Mouse (Mus musculus): ENCODE measurements around the gene Anks1b.

Anks1b gene

DNA sequence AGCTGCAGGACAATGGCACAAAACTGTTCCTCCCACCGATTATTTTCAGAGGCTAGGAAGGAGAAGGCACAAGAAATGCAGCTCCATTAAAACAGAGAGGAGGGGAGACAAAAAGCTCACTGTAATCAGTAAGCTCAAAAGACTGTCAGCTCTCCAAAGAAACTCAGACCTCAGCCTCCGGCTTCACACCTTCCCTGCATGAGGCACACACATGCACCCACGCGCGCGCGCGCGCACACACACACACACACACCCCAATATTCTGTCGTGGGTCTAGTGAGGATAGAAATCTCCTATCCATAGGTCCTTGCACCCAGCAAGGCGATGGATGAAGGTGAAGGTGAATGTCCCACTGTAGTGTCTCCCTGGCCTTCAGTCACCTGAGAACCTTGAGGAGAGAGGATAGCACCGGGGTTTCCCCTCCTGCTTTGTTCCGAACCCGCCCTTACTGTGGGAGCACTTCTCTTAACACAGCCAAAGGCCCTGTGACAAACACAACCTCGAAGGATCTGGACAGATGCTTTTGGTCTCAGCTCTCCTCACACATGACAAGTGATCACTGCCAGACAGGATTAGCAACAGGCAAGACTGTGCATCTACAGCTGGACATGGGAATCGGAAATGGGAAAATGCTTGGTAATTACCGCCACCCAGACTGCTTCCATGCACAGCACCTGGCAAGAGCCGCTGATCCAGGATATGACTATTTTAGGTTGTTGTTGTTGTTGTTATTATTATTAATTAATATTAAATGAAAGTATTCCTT, 1074.5 kb downstream of the Anks1b start:
- no peak for DNase-seq (ENCODE audit: low read depth, low spot score)

DNA sequence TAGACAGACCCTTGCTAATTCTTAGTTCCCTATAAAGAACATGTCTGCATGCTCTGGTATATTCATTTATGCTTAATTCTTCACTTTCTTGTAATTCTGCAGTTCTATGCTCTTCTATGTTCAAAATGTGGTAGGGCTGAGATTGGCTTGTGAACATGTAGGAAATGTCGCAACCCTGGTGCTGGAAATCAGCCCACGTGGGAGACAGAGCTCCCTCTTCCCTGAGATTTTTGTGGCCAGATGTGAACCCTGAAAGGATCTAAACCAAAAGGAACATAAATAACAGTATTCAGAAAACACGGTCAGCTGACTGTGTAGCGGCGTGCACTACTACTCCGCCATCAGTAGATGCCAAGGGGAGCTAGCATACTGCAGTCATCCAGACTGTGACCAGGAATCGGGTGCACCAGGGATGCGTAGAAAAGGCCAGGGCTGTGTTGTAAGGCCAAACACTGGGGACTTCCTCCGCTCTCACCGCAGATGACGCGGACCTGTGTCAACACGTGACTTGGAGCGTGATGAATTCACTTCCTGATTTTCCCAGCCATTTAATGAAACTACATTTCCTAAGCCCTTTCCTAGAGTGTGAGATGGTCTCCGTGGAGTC, 1079.9 kb downstream of the Anks1b start:
- no peak for DNase-seq (ENCODE audit: low read depth, low spot score)

DNA sequence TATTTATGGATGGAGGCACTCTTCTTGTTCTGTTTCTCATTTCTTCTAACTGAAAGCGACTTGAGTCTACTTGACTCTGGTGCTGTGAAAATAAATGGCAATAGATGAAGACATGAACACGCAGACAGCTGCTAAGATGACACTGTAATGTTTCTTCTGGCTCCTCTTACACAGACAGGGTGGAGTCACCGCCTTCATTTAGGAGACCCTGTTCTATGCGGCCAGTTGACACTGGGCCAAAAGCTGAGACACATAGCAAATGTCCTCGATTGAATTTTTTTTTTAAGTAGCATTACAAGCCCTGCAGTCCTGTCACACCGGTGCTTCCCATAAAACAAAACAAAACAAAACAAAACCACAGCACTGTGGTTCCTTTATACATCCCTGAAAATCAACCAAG, 1080.5 kb downstream of the Anks1b start:
- DNase-seq (ENCODE audit: low read depth, low spot score), result no peak

DNA sequence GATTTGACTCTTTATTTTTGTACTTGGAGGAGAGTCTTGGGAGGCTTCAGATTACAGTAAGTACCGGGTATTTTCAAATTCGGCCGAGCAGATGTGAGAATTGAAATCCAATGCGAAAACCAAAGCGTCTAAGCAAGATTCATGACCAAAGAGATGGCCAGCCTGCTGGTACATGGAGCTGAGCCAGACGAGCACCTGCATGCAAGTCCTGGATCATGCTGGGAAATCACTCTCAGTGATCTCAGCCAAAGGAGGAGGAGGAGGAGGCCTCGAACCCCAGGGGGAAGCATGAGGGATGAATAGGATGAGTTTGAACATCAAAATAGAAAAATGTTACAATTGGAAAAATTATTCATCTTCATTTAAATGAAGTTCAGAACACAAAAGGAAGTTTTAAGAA, 1087.1 kb downstream of the Anks1b start:
- DNase-seq (ENCODE audit: low read depth, low spot score), result no peak

DNA sequence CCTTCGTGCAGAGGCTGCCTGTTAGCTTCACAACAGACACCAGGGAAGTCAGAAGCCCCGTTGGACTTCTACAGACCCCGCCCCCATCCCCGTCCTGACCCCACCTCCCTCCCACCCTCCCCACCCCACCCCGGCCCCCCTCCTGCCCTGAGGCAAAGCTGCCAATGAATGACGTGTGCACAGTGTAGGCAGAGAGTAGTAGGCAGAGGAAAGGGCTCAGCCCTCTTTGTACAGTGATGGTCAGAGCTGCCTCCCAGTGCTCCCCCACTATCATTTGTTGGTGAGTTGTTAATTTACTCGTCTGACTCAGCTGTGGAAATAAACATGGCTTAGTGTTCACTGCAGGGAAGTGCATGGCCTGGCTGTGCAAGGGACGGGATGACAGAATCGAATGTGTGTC, 1091.2 kb downstream of the Anks1b start:
- no peak for DNase-seq (ENCODE audit: low read depth, low spot score)

DNA sequence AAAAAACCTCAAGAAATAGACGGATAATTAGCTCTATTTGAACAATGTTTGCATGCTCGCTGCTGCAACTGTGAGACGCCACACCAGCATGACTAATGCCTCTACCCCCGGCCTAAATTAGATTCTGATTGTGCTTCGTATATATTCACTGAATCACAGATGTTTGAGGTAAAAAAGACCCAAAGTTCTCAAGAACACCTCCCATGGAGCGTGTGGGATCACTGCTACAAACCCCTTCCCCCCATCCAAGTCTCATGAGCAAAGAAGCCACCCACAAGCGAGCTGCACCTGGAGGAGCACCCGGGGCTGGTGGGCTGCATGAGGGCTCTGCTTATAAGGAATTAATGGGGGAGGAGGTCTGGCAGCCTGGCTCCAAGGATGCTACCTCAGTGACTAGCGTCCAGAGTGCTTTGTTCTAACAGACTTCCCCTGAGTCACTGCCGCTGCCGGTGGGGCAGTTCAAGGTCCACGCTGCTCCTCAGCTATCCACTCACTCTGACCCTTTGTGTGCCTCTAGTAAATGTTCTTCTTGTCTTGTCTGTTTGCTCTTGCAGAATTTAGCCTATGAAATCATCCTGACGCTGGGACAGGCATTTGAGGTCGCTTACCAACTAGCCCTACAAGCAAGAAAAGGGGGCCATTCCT, 1092.5 kb downstream of the Anks1b start:
- no peak for DNase-seq (ENCODE audit: low read depth, low spot score)

DNA sequence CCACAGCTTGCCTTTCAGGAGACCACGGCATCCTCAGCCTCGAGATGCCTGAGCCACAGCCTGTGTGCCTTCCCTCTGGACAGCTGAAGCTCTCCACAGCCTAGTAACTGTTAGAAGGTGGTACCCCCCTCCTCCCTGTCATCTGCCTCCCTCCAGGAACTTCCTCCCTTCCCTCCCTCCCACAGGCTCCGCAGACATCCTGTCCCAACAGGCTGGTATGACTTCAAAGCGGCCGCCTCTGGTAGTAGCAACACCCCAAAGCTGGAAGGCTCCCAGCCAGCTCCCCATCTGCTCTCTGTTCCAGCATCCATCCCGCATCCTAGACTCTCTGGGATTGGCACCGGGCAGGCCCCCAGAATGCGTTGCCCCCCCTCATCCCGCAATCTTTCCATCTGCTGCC, 1093.5 kb downstream of the Anks1b start:
- DNase-seq (ENCODE audit: low read depth, low spot score), result no peak

DNA sequence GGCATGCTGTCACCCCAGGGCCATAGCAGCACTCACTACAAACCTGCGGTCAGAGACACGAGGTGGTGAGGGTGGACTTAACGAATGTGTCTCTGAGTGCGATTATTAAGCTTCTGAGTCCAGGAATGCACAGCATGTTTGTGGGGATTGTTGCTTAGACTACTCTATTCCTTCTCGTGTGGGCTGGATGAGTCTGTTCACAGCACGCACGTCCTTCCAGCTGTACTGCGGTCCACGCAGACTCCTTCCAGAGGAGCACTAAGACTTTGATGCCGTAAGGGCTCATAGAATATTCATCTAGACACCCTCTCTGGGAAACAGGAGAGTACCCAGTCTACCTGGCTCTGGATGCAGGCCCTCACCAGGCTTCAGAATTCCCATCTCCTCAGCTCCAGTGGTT, 1094.9 kb downstream of the Anks1b start:
- no peak for DNase-seq (ENCODE audit: low read depth, low spot score)

DNA sequence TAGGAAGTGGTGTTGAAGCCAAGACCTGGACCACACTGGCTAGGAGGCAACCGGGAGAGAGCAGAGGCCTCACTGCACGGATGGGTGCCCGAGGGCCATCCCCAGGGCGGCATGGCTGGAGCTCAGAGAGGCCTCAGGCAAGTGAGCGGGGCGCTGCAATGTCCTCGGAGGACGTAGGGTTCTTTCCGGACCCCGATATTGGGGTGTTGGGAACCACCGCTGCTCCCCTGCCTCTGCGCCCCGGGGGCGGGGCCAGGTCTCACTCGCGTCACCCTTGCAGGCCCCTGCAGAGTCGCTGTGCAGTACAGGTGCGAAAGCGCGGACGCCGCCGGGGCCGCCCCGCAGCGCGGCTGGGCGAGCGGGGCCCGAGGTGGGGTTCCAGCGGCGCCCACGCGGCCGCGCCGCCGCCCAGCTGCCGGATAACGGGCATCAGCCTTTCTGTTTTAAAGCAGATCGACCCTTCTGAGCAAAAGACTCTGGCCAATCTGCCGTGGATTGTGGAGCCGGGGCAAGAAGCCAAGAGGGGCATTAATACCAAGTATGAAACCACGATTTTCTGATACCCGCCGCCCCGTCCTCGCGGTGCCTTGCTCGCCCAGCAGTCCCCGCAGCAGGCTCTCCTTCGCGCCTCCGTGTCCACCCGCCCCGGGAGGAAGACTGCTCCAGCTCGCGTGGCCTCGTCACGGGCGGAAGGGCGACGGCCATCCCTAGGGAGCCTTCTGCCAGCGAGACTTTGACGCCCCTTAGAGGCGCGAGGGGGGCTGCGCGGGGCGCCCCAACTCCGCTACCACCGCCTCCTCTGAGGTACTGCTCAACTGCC, 1096.3 kb downstream of the Anks1b start:
- DNase-seq (ENCODE audit: low read depth, low spot score), result no peak

DNA sequence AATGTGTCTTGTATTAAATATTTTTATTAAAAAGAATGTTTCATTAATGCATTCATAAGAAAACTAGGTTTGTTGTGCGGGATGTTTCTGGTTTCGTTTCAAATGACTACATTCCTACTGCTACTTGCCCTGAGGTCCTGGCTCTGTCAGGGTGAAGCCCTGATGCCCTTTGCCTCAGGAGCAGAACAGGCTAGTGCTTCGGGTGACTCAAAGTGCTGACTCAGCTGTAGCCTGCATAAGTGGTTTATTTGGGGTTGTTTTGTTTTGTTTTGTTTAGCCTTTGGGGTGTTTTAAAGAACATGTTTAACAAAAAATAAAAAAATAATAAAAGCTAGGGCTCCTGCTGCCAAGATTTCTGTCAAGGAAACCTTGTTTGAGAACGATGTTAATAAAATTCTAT, 1097.3 kb downstream of the Anks1b start:
- no peak for DNase-seq (ENCODE audit: low read depth, low spot score)

DNA sequence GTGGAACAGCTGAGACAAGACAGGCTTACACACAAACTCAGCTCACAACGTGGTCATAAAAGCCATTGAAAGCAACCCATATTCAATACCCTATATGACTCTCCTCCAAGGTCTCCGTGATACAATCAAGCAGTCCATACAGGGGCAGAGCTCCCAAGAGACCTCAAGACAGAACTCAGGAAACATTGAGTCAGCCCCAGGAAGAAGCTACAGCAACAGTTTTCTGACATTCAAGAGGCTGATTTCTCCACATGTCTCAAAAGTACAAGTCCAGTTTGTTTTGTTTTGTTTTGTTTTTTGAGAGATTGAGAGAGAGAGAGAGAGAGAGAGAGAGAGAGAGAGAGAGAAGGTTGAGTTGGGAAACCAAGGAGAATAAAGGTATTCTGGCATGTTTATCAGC, 1100.8 kb downstream of the Anks1b start:
- no peak for DNase-seq (ENCODE audit: low read depth, low spot score)

DNA sequence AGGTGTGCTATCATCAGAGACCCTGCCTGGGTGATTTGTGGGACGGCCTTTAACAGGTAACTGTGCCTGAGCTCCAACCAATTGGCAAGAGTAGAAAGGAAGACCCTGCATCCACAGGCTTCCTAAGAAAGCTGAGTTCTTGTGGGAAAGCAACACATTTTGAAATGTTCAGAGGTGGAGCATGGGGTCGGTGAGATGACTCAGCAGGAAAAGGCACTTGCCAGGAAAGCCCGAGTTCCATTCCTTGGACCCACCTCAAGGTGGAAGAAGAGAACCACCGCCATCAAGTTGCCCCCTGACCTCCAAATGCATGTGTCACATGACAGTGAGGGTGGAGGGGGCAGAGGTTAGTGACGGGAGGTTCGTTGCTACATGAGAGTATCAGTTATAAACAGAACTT, 1101.2 kb downstream of the Anks1b start:
- DNase-seq (ENCODE audit: low read depth, low spot score), result no peak

DNA sequence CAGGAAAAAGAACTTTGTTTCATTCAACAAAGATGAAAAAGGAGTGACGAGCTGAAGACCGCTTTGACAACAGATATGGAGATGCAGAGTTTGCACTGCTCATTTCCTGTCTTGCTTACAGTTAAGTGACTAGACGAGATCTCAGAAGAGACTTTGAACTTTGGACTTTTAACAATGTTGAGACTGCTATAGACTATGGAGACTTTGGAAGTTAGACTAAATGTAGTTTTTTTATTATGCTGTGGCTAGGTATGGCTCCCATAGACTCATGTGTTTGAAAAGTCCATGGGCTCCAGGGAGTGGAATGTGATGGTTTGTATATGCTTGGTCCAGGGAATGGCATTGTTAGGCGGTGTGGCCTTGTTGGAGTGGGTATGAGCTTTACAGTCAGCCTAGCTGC, 1108.5 kb downstream of the Anks1b start:
- no peak for DNase-seq (ENCODE audit: low read depth, low spot score)

DNA sequence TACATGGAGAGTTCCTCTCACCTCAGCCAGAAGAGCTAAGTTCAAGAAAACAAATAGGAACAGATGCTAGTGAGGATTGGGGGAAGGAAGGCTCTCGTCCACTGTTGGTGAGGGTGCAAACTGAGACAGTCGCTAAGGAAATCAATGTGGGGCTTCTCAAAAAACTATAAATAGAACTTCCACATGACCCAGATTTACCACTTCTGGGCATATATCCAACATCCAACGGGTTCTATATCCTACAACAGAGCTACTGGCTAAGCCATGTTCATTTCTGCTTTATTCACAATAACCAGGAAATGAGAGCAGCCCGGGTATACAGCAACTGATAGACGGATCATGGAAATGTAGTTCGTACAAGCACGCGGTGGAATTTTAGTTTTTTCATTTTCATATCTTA, 1109.7 kb downstream of the Anks1b start:
- DNase-seq (ENCODE audit: low read depth, low spot score), result no peak

DNA sequence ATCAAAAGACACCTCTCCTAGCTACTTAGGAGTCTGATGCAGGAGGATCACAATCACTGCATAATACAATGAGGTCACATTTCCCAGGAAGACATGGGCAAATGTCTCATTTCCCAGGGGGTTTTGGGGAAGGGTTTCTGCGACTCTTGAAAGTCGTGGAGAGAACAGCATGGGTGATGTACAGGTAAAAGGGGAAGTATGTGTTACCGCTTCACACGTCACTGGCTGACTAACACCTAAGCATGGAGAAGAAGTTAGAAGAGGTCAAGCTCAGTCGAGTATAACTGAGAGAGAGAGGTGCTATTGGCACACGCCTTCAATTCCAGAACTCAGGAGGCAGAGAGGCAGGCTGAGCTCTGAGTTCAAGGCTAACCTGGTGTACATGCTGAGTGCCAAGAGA, 1117.0 kb downstream of the Anks1b start:
- no peak for DNase-seq (ENCODE audit: low read depth, low spot score)

DNA sequence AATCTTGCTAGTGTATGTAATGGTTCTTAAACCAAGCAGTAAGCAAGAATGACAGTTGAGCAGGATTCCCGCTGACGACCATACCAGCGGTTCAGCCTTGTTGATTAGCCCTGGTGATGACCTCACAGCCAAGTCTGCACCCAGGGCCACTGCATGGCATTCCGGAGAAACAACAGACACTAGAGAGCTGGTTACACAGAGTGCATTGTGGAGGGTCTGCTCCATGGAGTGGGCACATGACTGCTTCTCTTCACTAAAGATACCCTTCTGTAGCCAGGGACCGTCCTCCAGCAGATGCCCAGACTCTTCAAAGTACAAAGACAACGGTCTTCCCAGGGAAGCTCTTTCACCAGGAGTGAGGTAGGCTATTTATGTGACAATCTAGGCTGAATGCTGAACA, 1118.9 kb downstream of the Anks1b start:
- DNase-seq (ENCODE audit: low read depth, low spot score), result no peak

DNA sequence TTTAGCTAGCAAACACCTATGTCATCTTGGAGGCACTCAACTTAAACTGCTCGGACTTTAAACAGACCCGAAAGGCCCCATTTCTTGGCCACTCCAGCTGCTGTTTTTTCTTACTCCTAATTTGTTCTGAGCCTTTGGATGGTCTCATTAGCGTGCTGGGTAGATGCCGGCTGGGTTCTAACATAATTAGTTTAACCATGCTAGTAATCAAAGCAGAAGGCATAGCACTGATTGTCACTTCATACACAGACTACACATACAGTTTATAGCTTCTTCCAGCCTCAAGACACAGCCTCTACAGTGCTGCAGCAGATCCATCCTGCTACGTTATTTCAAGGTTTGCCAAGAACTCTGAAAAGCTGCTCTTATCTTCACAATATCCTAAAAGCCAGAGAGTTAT, 1120.6 kb downstream of the Anks1b start:
- DNase-seq (ENCODE audit: low read depth, low spot score), result no peak

DNA sequence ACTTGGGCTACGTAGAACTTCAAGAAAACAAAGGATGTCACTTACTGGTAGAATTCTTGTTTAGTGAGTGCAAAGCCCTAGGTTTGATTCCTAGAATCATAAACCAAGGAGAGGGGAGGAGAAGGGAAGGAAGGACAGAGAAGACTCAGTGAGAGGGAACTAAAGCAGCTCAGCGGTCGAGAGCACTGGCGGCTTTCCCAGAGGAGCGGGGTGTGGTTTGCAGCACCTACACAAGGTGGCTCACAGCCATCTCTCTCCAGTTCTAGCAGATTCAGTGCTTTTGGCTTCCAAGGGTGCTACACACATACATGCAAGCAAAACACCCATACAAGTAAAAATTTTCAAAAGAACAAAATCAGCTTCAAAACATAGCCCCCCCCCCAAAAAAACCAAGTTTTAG, 1126.6 kb downstream of the Anks1b start:
- DNase-seq (ENCODE audit: low read depth, low spot score), result no peak

DNA sequence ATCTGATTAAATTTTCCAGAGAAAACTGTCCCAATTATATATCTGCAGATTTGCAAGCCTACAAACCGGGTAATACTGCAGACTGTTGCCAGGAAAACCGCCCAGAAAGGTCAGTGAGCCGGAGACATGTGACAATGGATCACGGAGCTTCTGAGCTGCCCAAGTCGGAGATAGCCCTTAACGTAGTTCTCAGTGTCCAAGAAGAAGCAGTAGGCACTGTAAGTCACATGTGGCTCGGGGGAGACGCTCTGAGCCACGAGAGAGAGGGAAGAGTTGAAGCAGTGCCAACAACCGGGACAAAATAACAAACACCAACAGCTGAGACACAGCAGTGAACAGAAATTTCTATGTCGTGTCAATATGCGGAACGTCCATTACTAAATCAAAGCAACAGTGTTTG, 1128.1 kb downstream of the Anks1b start:
- no peak for DNase-seq (ENCODE audit: low read depth, low spot score)

DNA sequence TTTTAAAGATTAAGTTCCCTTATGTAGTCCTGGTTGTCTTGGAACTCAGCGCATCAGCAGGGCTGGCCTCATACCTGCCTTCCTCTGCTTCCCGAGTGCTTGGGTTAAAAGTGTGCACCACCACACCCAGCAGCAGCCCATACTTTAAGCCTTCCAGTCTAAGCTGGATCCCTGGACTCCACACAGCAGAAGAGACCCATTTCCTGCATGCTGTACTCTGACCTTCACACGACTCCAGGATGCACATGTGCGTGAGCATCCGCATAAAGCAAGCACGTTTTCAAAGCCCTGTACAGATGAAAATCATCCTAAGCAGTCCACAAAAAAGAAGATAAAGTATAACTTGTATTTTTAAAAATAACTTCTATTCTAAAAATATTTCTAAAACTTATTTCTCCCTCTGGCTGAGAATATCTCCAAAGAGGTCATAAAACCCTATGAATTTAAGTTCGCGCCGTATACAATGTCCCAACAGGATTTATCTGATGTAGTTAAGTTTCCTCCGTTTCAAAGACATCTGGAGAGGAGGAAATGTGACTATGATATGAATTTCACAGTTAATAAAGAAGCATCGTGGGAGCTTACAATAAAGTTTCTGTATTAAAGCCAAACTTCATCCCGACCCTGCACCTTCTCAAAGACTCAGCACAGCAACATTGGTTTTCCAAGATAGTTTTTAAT, 1132.7 kb downstream of the Anks1b start:
- DNase-seq (ENCODE audit: low read depth, low spot score), result no peak
